Mouse (Mus musculus): ENCODE measurements around the gene Mtcl1. TPM values are rescaled to one million over a fixed set of nuclear protein-coding genes. Genes with fewer than 3 reads are reported as not detected.

The Mtcl1 gene
- polyA plus RNA-seq, 2 experiments: 0.08 TPM; not detected in 1

GRCm38 (mm10) chr17:66321933-66322332 is 127.6 kb downstream of the Mtcl1 start:
- no peak overlapping the region for H3K4me3 ChIP-seq (ENCODE audit: insufficient read depth in 1 of 2, low read depth in 2 of 2, low read length in 2 of 2)
- H3K9me3 ChIP-seq (ENCODE audit: control insufficient read depth, low read length): no peaks in the 10 kb centered on the region

DNA sequence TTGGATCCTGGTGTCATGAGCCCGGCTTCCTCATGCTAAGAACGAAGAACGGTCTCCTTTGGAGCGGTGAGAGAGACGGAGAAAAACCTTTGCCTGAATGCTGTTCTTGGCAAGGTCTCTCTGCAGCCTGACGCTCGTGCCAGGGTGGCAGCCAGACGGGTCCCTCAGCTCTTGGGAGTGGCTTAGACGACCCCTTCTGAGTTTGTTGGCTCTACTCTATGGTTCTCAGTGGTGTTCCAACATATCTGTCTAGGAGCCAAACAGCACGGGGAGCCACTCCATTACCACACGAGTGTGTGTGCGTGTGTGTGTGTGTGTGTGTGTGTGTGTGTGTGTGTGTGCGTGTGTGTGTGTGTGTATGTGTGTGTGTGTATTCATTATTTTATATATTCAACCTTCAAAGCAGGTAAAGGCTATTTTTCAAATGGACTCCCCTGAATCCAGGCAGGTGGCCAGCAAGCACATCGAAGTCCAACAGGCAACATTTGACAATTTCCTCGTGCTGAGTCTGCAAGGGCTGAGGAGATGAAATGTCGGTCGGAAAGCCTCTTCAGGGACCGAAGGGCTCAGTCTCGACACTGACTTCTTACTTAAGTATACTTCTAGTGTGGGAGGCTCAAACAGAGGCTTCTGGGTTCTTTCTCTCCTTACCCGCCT is 128.7 kb downstream of the Mtcl1 start:
- TF ChIP-seq EP300 (IDR thresholded peaks at IDR 0.05; ENCODE audit: low read depth) (no peak), CTCF (IDR thresholded peaks at IDR 0.05; ENCODE audit: low read depth) (no peak)
- no peak for DNase-seq (ENCODE audit: low read depth in 3 of 3, low spot score in 3 of 3)
- Histone ChIP-seq H3K27me3 (ENCODE audit: control insufficient read depth, insufficient read depth, low read length) (no peaks in the 10 kb centered on the region), H3K9me3 (ENCODE audit: control insufficient read depth, low read length) (no peaks in the 10 kb centered on the region), H3K27ac (no peak overlapping the region), H3K36me3 (replicated peaks; ENCODE audit: control insufficient read depth, insufficient read depth, low read depth) (no peaks in the 10 kb centered on the region), H3K9ac (replicated peaks) (no peak overlapping the region), H3K4me2 (ENCODE audit: low read depth) (no peak overlapping the region), H3K4me1 (replicated peaks; ENCODE audit: control insufficient read depth in 2 of 2, insufficient read depth in 2 of 2, low read length in 1 of 2) (peaks cover 0 to under 1% of the 10 kb centered on the region in 2 experiments; a peak in 1 of 4 replicates), H3K4me3 (ENCODE audit: insufficient read depth in 1 of 2, low read depth in 2 of 2, low read length in 2 of 2) (no peak overlapping the region)
- WGBS (ENCODE audit: insufficient replicate concordance): 68% methylated on average over 20 of the region's 20 CpGs
- no peak for ATAC-seq (ENCODE audit: insufficient read depth)

More at GRCm38 (mm10) chr17:66321933-66322332, 127.6 kb downstream of the Mtcl1 start:
- ATAC-seq (ENCODE audit: insufficient read depth): no peak
- DNase-seq (ENCODE audit: low read depth in 3 of 3, low spot score in 3 of 3): no peak
- H3K27me3 ChIP-seq (ENCODE audit: control insufficient read depth, insufficient read depth, low read length): no peaks in the 10 kb centered on the region
- WGBS (ENCODE audit: insufficient replicate concordance): 70% methylated on average over 14 of the region's 14 CpGs
- no peak overlapping the region for H3K27ac ChIP-seq
- no peaks in the 10 kb centered on the region for H3K4me1 ChIP-seq (replicated peaks; ENCODE audit: control insufficient read depth in 2 of 2, insufficient read depth in 2 of 2, low read length in 1 of 2)
- H3K4me2 ChIP-seq (ENCODE audit: low read depth): no peak overlapping the region
- H3K36me3 ChIP-seq (replicated peaks; ENCODE audit: control insufficient read depth, insufficient read depth, low read depth): no peaks in the 10 kb centered on the region
- TF ChIP-seq EP300 (IDR thresholded peaks at IDR 0.05; ENCODE audit: low read depth) (no peak), CTCF (IDR thresholded peaks at IDR 0.05; ENCODE audit: low read depth) (no peak)
- no peak overlapping the region for H3K9ac ChIP-seq (replicated peaks)

DNA sequence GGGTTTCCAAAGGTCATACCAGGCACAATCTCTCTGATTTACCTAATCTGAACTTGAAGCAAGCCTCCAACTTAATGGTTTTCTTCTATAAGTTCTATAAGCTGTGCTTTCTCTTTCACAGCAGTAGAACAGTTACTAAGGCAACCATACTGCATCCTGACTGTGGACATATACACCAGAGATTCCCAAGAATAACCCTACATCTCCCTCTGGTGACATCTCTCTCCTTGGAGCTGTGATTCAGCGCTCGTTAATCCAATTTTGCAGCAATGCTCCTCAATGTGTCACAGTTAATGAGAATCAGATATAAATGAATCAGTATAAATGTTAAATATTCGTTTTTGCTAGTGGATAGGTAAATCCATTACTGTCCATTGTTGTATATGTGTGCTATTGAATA is 131.5 kb downstream of the Mtcl1 start:
- H3K27ac ChIP-seq: no peak overlapping the region
- H3K9me3 ChIP-seq (ENCODE audit: control insufficient read depth, low read length): no peaks in the 10 kb centered on the region
- no peak overlapping the region for H3K9ac ChIP-seq (replicated peaks)
- WGBS (ENCODE audit: insufficient replicate concordance): 72% methylated on average over 3 of the region's 3 CpGs
- ATAC-seq (ENCODE audit: insufficient read depth) (no peak), DNase-seq (ENCODE audit: low read depth in 3 of 3, low spot score in 3 of 3) (no peak)
- no peaks in the 10 kb centered on the region for H3K27me3 ChIP-seq (ENCODE audit: control insufficient read depth, insufficient read depth, low read length)
- H3K4me1 ChIP-seq (replicated peaks; ENCODE audit: control insufficient read depth in 2 of 2, insufficient read depth in 2 of 2, low read length in 1 of 2): peaks cover 0 to 2% of the 10 kb centered on the region in 2 experiments; a peak in 1 of 4 replicates
- no peak for TF ChIP-seq EP300 (IDR thresholded peaks at IDR 0.05; ENCODE audit: low read depth)
- TF ChIP-seq CTCF (IDR thresholded peaks at IDR 0.05; ENCODE audit: low read depth): no peak
- H3K36me3 ChIP-seq (replicated peaks; ENCODE audit: control insufficient read depth, insufficient read depth, low read depth): no peaks in the 10 kb centered on the region
- no peak overlapping the region for H3K4me3 ChIP-seq (ENCODE audit: insufficient read depth in 1 of 2, low read depth in 2 of 2, low read length in 2 of 2)
- no peak overlapping the region for H3K4me2 ChIP-seq (ENCODE audit: low read depth)

DNA sequence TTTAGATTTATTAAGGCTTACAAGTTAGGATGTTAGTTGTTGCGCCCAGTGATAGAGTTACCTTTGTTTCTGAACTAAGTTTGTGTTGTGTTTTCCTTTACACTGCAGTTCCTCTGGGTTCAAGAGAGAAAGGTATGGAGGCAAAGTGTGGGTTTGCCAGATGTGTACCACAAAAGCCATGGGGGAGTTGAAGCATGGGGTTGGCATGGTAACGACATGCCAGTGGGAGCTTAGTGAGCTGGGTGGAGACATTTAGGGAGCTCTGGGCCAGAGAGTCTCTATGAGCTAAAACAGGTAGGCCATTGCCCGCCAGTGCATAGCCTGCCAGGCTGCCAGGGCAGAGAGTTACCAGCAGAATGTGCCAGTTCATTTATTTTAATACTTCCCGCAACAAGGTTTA is 132.0 kb downstream of the Mtcl1 start:
- H3K36me3 ChIP-seq (replicated peaks; ENCODE audit: control insufficient read depth, insufficient read depth, low read depth): no peaks in the 10 kb centered on the region
- H3K27me3 ChIP-seq (ENCODE audit: control insufficient read depth, insufficient read depth, low read length): no peaks in the 10 kb centered on the region
- H3K9ac ChIP-seq (replicated peaks): no peak overlapping the region
- H3K27ac ChIP-seq: no peak overlapping the region
- WGBS (ENCODE audit: insufficient replicate concordance): 58% methylated on average over 4 of the region's 4 CpGs
- H3K4me1 ChIP-seq (replicated peaks; ENCODE audit: control insufficient read depth in 2 of 2, insufficient read depth in 2 of 2, low read length in 1 of 2): peaks cover 0 to 2% of the 10 kb centered on the region in 2 experiments; a peak in 1 of 4 replicates
- DNase-seq (ENCODE audit: low read depth in 3 of 3, low spot score in 3 of 3) (no peak), ATAC-seq (ENCODE audit: insufficient read depth) (no peak)
- no peak overlapping the region for H3K4me3 ChIP-seq (ENCODE audit: insufficient read depth in 1 of 2, low read depth in 2 of 2, low read length in 2 of 2)
- TF ChIP-seq EP300 (IDR thresholded peaks at IDR 0.05; ENCODE audit: low read depth) (no peak), CTCF (IDR thresholded peaks at IDR 0.05; ENCODE audit: low read depth) (no peak)
- H3K4me2 ChIP-seq (ENCODE audit: low read depth): no peak overlapping the region
- H3K9me3 ChIP-seq (ENCODE audit: control insufficient read depth, low read length): no peaks in the 10 kb centered on the region

DNA sequence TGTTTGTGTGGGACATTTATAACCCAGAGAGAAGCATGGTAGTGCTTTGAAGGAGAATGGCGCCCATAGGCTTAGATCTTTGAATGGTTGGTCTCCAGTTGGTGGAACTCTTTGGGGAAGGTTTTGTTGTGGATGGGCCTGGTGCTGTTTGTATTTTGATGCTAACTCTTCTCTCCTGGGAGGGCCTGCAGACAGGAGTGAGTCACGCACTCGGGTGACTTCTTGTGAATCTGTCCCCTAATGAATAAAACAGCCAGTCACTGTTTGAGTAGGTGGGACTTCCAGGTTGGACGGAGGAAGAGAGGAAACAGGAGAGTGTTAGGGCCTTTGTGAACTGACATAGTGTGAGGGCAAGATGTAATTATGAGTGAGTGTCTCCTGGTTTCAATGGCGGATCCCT is 132.4 kb downstream of the Mtcl1 start:
- TF ChIP-seq EP300 (IDR thresholded peaks at IDR 0.05; ENCODE audit: low read depth) (no peak), CTCF (IDR thresholded peaks at IDR 0.05; ENCODE audit: low read depth) (no peak)
- Histone ChIP-seq H3K4me1 (replicated peaks; ENCODE audit: control insufficient read depth in 2 of 2, insufficient read depth in 2 of 2, low read length in 1 of 2) (peaks cover 0 to 2% of the 10 kb centered on the region in 2 experiments; a peak in 1 of 4 replicates), H3K9me3 (ENCODE audit: control insufficient read depth, low read length) (no peaks in the 10 kb centered on the region), H3K4me3 (ENCODE audit: insufficient read depth in 1 of 2, low read depth in 2 of 2, low read length in 2 of 2) (no peak overlapping the region), H3K36me3 (replicated peaks; ENCODE audit: control insufficient read depth, insufficient read depth, low read depth) (no peaks in the 10 kb centered on the region), H3K27me3 (ENCODE audit: control insufficient read depth, insufficient read depth, low read length) (no peaks in the 10 kb centered on the region), H3K27ac (no peak overlapping the region), H3K9ac (replicated peaks) (no peak overlapping the region), H3K4me2 (ENCODE audit: low read depth) (no peak overlapping the region)
- DNase-seq (ENCODE audit: low read depth in 3 of 3, low spot score in 3 of 3) (no peak), ATAC-seq (ENCODE audit: insufficient read depth) (no peak)
- 68% methylated on average over 5 of the region's 5 CpGs for WGBS (ENCODE audit: insufficient replicate concordance)

Data from liver, embryonic 14.5 days (tissue).